Mouse (Mus musculus) bone marrow macrophage, adult 2 months (primary cell): ENCODE measurements around the gene Cdca3.

Source experiments
- CTCF ChIP-seq: IDR thresholded peaks from 2 replicates; pipeline ENCODE4 v1.5.1; 2012; ENCODE audit warnings: low read depth, mild to moderate bottlenecking, low read length, moderate library complexity
- POLR2A ChIP-seq: IDR thresholded peaks from 2 replicates; pipeline ENCODE4 v1.6.1; 2012; ENCODE audit warnings: mild to moderate bottlenecking, low read depth, low read length, borderline replicate concordance

GRCm38 (mm10) chr6:124817971-124818370 lies 11.4 kb upstream of the Cdca3 start:
- no peak for TF ChIP-seq CTCF
- no peak for TF ChIP-seq POLR2A
